14 mouse cellular contexts compared by ENCODE assay signal in genomic region chr10:28087341-28087740, GRCm38 (mm10). TPM values are rescaled to one million over a fixed set of nuclear protein-coding genes. Genes with fewer than 3 reads are reported as not detected.
DNase-seq lines count a peak whose midpoint lies in the region; ATAC-seq and TF ChIP-seq lines count a peak whose summit lies in the region.
"Had no signal": no experiment of that assay in that cellular context is flagged by ENCODE, and none has a peak within 500 bp of the region (broad histone marks: within the 10 kb centered on the region; RNA-seq: fewer than 3 reads in every experiment).

No protein-coding gene starts in this region.

- H3K4me1 ChIP-seq in lung, postnatal 0 days (ENCODE audit: insufficient read depth, low read depth, low read length) = peaks cover 4% of the 10 kb centered on the region; the same call in 1 of the 2 replicates
- peaks cover 3% of the 10 kb centered on the region for H3K4me1 ChIP-seq in lung, adult 2 months (ENCODE audit: control insufficient read depth, insufficient read depth, low read length)

- TF ChIP-seq CTCF in lung, postnatal 0 days (IDR thresholded peaks at IDR 0.05) = no peak
- TF ChIP-seq CTCF in lung, adult 2 months (IDR thresholded peaks at IDR 0.05; ENCODE audit: insufficient read depth, low read length) = no peak

- H3K9me3 ChIP-seq in lung, postnatal 0 days (ENCODE audit: low read length) = no peaks in the 10 kb centered on the region

- no peak overlapping the region for H3K4me2 ChIP-seq in lung, postnatal 0 days (replicated peaks; ENCODE audit: low read depth, low read length)

- H3K36me3 ChIP-seq in lung, postnatal 0 days (ENCODE audit: insufficient read depth, low read length) = no peaks in the 10 kb centered on the region

- no peak for TF ChIP-seq EP300 in lung, postnatal 0 days (IDR thresholded peaks at IDR 0.05)

- 43% methylated on average over 6 of the region's 6 CpGs for WGBS in lung, postnatal 0 days
- 51% methylated on average over 6 of the region's 6 CpGs for WGBS in lung, adult 2 months

- H3K4me3 ChIP-seq in lung, postnatal 0 days (ENCODE audit: low read depth, low read length) = no peak overlapping the region
- no peak overlapping the region for H3K4me3 ChIP-seq in lung, adult 2 months (replicated peaks; ENCODE audit: extremely low read depth, low read depth, low read length)

- DNase-seq in embryo, embryonic 10 days (ENCODE audit: low spot score) = peak; percentile 35
- no peak for DNase-seq in embryo, embryonic 9.5 days (ENCODE audit: extremely low spot score)
- peak; percentile 78 for DNase-seq in lung, postnatal 0 days (ENCODE audit: low spot score)
- no peak for DNase-seq in lung, adult 2 months
- DNase-seq in kidney, postnatal 25 days = peak; percentile 32 to 59
- DNase-seq in left cerebral cortex, adult 18-20 months (ENCODE audit: low spot score in 2 of 2) = no peak
- DNase-seq in left cerebral cortex, postnatal 25 days (ENCODE audit: low spot score in 2 of 2) = no peak
- no peak for DNase-seq in cerebellum, adult 8-10 months
- DNase-seq: cerebellum, adult 11 months; forebrain, postnatal 0 days; heart, postnatal 36 days; left cerebral cortex, postnatal 4 days; spleen, adult 18-20 months had no signal

- peak; percentile 90 for ATAC-seq in lung, postnatal 0 days
- ATAC-seq: forebrain, postnatal 0 days had no signal

- no peak for TF ChIP-seq POLR2A in lung, adult 2 months (IDR thresholded peaks at IDR 0.05; ENCODE audit: borderline replicate concordance, extremely low read depth, low read depth, low read length)

- no peak overlapping the region for H3K9ac ChIP-seq in lung, postnatal 0 days (replicated peaks; ENCODE audit: low read depth)
- H3K9ac ChIP-seq: forebrain, postnatal 0 days had no signal

- intact Hi-C loops in left cerebral cortex, postnatal 25 days (cut with DNase I) = no loop called here

- no peaks in the 10 kb centered on the region for H3K27me3 ChIP-seq in lung, postnatal 0 days (replicated peaks; ENCODE audit: insufficient read depth, low read length)

- peak overlapping the region; percentile 40; the same call in 1 of the 2 replicates for H3K27ac ChIP-seq in lung, postnatal 0 days (ENCODE audit: low read length)
- H3K27ac ChIP-seq: macrophage had no signal

RNA-seq across cellular contexts. Expression of gene Ptprk, which starts 12.7 kb away (rescaled TPM):
- 31.1 and 36.2 TPM in 2 replicates for polyA plus RNA-seq in lung, postnatal 0 days (2015; fragmentation: Nextera tagmentation; extraction: Ambion mirVana)
- polyA plus RNA-seq in lung, adult 2 months (2012; rRNA removed) = 28.9 and 42.4 TPM in 2 replicates
- 10 to 100 TPM; 61.4 to 62.5 TPM for total RNA-seq in left cerebral cortex, adult 18-20 months (2021)
- 10 to 100 TPM; 78.3 to 87.8 TPM for total RNA-seq in left cerebral cortex, postnatal 25 days (2021)
- polyA plus RNA-seq: macrophage had no signal

Comparison
In these comparisons a context has a peak if more than half of its experiments do, and no peak if none do; other contexts are left out.
1. DNase-seq: peak in embryo, embryonic 10 days (single experiment), lung, postnatal 0 days (single experiment) and kidney, postnatal 25 days (2 of 2); none in embryo, embryonic 9.5 days (single experiment), lung, adult 2 months (single experiment), left cerebral cortex, adult 18-20 months (0 of 2), left cerebral cortex, postnatal 25 days (0 of 2) and cerebellum, adult 8-10 months (single experiment).